Mouse (Mus musculus) kidney, postnatal 14 days (tissue): ENCODE data around the gene Hoxa13.
A peak's percentile ranks its signal among the peaks of the same experiment; 100 is the strongest.

Experiments used
- DNase-seq: peaks from one replicate; pipeline ENCODE4 v3.0.0; 2022; ENCODE audit warnings: mixed read lengths

Hoxa13 gene

DNA sequence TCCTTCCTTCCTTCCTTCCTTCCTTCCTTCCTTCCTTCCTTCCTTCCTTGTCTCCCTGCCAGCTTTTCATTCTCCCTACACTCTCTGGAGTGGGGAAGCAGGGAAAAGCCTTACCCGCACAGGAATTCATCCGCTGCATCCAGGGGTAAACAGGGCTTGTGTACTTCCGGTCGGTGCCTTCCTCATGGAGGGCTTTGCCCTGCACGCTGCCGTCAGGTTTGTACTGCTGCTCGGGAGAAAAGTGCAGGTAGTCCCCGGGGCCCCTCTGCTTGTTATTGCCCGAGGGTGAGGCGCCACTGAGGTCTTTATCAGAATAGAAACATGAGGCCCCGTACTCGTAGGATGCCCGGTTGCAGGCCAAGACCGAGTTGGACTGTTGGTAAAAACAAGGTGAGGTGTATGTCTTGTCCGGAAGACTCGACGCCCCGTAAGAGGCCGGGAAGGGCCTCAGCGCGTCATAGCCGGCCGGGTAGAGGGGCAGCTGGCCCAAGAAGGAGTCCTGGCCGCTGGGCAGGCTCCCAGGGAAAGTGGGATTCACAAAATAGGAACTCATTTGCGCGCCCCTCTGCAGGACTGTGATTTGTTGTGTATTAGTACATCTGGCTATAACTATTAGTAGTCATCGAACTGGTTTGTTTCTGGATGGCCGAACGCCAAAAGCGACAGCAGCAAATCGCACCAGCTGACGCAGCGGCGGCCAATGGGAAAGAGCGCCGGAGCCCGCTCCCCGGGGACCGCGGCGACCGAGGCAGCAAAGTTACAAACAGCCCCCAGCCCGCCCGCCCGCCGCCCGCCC is 52.4 kb downstream of the Hoxa13 start, which contains the start of gene Hoxa6:
Gene Hoxa6, minus strand, starts transcription at position 651 of the 796 bp plus-strand sequence.
- peak; percentile 88 for DNase-seq
